Mouse (Mus musculus): ENCODE measurements at regions not wholly inside any gene's neighbourhood (a gene's known extent, or its start where the extent isn't known, plus 50 kb on each side); places are given as distances from the start of the nearest gene placed in this dataset.

DNA sequence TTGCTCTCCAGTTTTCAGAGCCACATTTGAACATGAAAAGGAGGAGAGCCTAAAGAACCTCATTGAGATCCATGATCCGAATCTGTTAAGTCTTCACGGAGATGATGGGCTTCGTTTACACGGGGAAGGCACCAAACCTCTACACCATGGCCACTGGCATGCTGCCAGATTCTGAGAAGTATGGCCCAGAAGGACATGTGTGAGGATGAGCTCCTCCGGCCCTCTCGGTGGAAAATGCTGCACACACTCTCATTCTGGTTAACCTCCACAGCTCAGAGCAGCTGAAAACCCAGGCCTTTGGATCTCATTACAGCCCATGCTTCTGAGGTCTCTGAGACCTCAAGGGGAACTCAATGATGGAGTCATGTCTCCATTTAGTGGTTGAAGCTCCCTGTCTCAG, 296.9 kb upstream of the Negr1 start:
- TF ChIP-seq CTCF (IDR thresholded peaks at IDR 0.05), result no peak
- no peak for TF ChIP-seq POLR2A (IDR thresholded peaks at IDR 0.05; ENCODE audit: insufficient read depth, low read depth, low read length)
- TF ChIP-seq EP300 (IDR thresholded peaks at IDR 0.05; ENCODE audit: insufficient read depth, low read depth, low read length), result no peak

Data from heart, adult 2 months (tissue).